Mouse (Mus musculus) limb, embryonic 14.5 days (tissue): ENCODE measurements at regions not wholly inside any gene's neighbourhood (a gene's known extent, or its start where the extent isn't known, plus 50 kb on each side); places are given as distances from the start of the nearest gene placed in this dataset.
A peak's percentile ranks its signal among the peaks of the same experiment; 100 is the strongest.
"Not testable (repeated sequence)": the region's sequence is repeated elsewhere in the genome, so short reads cannot be mapped to it uniquely, and the experiment has no call there.

ENCODE experiments used
- ATAC-seq: fragments of 200-750 bp; cut with Nextera tagmentation; 2 replicates; pipeline ENCODE4 v1.8.0; 2017; ENCODE audit warnings: low read depth, moderate number of reproducible peaks, moderate TSS enrichment; ENCODE audit not compliant: low FRiP score
- DNase-seq: peaks from one replicate; pipeline ENCODE4 v3.0.0-alpha.2; 2015; ENCODE audit warnings: low spot score
- H3K27ac ChIP-seq: fragments of 300-500 bp; sonication (generic); replicated peaks from 2 replicates; pipeline ENCODE4 v1.5.1; 2014; ENCODE audit warnings: low read depth, mild to moderate bottlenecking, low read length, moderate library complexity, mixed read lengths
- H3K27me3 ChIP-seq: fragments of 300-500 bp; sonication (generic); 2 replicates; pipeline ENCODE4 v1.6.1; 2014; ENCODE audit warnings: low read length, mixed read lengths; ENCODE audit not compliant: control insufficient read depth, insufficient read depth
- H3K36me3 ChIP-seq: fragments of 300-500 bp; sonication (generic); 2 replicates; pipeline ENCODE4 v1.6.1; 2014; ENCODE audit warnings: mild to moderate bottlenecking, low read length, moderate library complexity, mixed read lengths; ENCODE audit not compliant: control insufficient read depth, insufficient read depth
- H3K4me1 ChIP-seq: fragments of 300-500 bp; sonication (generic); 2 replicates; pipeline ENCODE4 v1.6.1; 2014; ENCODE audit warnings: antibody characterized with exemption, low read length, mixed read lengths; ENCODE audit not compliant: control insufficient read depth, insufficient read depth
- H3K4me2 ChIP-seq: fragments of 300-500 bp; sonication (generic); replicated peaks from 2 replicates; pipeline ENCODE4 v1.6.1; 2014; ENCODE audit warnings: low read depth, mild to moderate bottlenecking, low read length, moderate library complexity; ENCODE audit not compliant: severe bottlenecking
- H3K4me3 ChIP-seq: fragments of 300-500 bp; sonication (generic); replicated peaks from 2 replicates; pipeline ENCODE4 v1.5.1; 2014; ENCODE audit warnings: low read length
- H3K9ac ChIP-seq: fragments of 300-500 bp; sonication (generic); 2 replicates; pipeline ENCODE4 v1.6.1; 2014; ENCODE audit warnings: mild to moderate bottlenecking, low read depth, low read length, moderate library complexity; ENCODE audit not compliant: severe bottlenecking
- H3K9me3 ChIP-seq: fragments of 300-500 bp; sonication (generic); 2 replicates; pipeline ENCODE4 v1.6.1; 2016; ENCODE audit warnings: low read length; ENCODE audit not compliant: control insufficient read depth
- POLR2A ChIP-seq: fragments of 200-500 bp; IDR thresholded peaks from 2 replicates; pipeline ENCODE4 v1.8.0; 2012; ENCODE audit warnings: inconsistent platforms, mild to moderate bottlenecking, moderate library complexity, borderline replicate concordance; ENCODE audit not compliant: insufficient read depth, insufficient read length; ENCODE audit errors: extremely low read depth
- WGBS: fragments of 180-500 bp; shearing (Covaris S2); extraction: QIAGEN DNeasy Blood & Tissue Kit; methylation state at CpG from one replicate; pipeline ENCODE4 v1.1.7; 2014; 5-methylcytosine and 5-hydroxymethylcytosine counted together

DNA sequence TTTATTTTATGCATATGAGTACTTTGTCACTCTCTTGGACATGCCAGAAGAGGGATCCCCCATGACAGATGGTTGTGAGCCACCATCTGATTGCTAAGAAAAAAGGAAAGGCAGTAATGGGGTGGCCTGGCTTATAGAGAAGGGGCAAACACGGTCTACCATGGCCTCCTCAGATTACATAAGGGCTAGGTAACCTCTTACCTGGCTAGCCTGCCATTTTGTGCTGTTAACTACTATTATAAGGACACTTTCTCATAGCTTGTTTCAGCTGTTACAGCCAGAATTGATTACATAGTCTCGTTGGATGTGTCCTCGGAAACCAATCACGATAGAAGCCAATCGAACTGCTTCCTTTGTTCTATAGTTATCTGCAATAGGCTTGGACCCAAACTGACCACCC is 60.9 kb upstream of the Gm14496 start:
- no peaks in the 10 kb centered on the region for H3K4me1 ChIP-seq
- ATAC-seq, result peak; percentile 71
- WGBS, result 85% methylated on average over 5 of the region's 5 CpGs

DNA sequence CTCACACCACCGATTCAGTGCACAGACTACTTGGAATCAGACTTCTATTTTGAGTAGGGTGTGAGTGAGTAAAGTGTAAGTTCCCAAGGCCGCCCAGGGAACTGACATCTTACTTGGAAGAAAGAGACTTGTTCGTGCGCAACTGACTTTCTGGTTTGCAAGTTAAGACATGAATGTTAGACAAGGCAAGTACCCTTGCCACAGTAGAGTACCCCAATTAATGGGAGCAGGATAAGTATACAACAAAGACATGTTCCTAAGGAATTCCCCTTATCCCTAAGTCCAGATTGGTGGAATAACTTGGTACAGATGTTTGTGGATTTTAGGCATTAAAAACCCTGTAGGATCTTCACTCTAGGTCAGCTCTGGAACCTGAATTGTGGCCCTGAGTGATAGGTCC is 60.4 kb upstream of the Gm14496 start:
- WGBS, result 88% methylated on average over 4 of the region's 4 CpGs
- not testable (repeated sequence) for ATAC-seq

More for the DNA sequence above, 60.9 kb upstream of the Gm14496 start:
- no peak for DNase-seq
- H3K4me3 ChIP-seq, result no peak overlapping the region
- no peaks in the 10 kb centered on the region for H3K9me3 ChIP-seq
- H3K9ac ChIP-seq, result no peak overlapping the region
- no peaks in the 10 kb centered on the region for H3K36me3 ChIP-seq
- no peak overlapping the region for H3K27ac ChIP-seq
- no peak for TF ChIP-seq POLR2A
- H3K27me3 ChIP-seq, result no peaks in the 10 kb centered on the region
- H3K4me2 ChIP-seq, result no peak overlapping the region

DNA sequence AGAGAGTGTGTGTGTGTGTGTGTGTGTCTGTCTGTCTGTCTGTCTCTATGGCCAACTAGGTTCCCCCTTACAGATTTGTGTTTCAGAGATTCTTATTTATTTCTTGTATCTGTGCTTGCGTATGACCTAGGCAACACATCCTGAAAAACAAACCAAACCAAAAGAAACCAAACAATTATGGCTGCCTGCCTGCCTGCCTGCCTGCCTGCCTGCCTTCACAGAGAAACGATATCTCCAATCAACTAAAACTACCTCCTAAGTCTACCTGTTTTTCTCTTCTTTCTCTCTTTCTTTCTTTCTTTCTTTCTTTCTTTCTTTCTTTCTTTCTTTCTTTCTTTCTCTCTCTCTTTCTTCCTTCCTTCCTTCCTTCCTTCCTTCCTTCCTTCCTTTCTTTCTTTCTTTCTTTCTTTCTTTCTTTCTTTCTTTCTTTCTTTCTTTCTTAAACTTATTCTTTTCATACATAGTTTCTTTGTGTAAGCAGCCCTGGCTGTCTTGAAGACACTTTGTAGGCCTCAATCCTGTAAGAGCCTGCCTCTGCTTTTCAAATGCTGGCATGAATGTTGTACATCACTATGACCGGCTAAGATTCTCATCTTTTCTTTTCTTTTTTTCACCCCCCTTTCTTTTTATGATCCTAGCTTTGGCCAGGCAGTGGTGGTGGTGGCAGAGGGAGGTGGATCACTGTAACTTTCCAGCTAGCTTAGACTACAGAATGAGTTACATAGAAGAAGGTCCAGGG is 59.7 kb upstream of the Gm14496 start:
- not testable (repeated sequence) for H3K9ac ChIP-seq, H3K36me3 ChIP-seq, H3K4me3 ChIP-seq, H3K27me3 ChIP-seq, H3K27ac ChIP-seq, H3K4me2 ChIP-seq, H3K9me3 ChIP-seq, H3K4me1 ChIP-seq, ATAC-seq
- DNase-seq, result peak; percentile 75
- WGBS, result 72% methylated on average over 3 of the region's 3 CpGs

More for the DNA sequence above, 60.4 kb upstream of the Gm14496 start:
- H3K36me3 ChIP-seq, H3K9me3 ChIP-seq, H3K9ac ChIP-seq, H3K4me1 ChIP-seq, H3K27me3 ChIP-seq, H3K27ac ChIP-seq, H3K4me2 ChIP-seq, H3K4me3 ChIP-seq, DNase-seq: not testable (repeated sequence)

DNA sequence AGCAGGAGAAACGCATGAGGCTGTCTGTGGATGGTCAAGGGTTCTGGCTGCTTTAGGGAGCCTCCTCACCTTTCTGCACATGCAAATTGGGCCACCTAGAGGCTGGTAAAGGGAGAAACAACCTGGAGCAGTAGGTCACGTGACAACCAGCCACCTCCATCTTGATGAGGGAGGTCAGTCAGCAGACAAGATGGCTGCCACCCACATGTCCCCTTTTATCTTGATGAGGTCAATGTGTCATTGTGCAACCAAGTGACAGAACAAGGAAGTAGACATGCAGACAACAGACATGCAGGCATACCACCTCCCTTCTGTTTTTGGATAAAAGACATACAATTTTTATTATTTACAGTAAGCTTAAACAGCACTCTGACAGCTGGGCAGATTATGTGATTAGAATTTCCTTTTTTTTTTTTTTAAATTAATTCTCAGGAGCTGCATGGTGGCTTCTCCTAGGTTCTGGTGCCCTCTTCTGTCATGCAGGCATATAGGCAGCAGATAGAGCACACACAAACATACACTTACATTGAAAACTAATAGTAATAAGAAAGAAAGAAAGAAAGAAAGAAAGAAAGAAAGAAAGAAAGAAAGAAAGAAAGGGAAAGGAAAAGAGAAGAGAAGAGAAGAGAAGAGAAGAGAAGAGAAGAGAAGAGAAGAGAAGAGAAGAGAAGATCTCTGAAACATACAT is 58.9 kb upstream of the Gm14496 start:
- H3K4me1 ChIP-seq, result no peaks in the 10 kb centered on the region
- H3K9me3 ChIP-seq, result no peaks in the 10 kb centered on the region
- H3K27ac ChIP-seq, result no peak overlapping the region
- no peak overlapping the region for H3K4me2 ChIP-seq
- ATAC-seq (no peak), DNase-seq (peak; percentile 4)
- no peaks in the 10 kb centered on the region for H3K27me3 ChIP-seq
- no peak for TF ChIP-seq POLR2A
- 76% methylated on average over 2 of the region's 2 CpGs for WGBS
- H3K36me3 ChIP-seq, result no peaks in the 10 kb centered on the region
- no peak overlapping the region for H3K9ac ChIP-seq
- H3K4me3 ChIP-seq, result no peak overlapping the region
